Mouse (Mus musculus) R1 (cell line): ENCODE data around the gene Cdc27.
"Not testable (repeated sequence)": the region's sequence is repeated elsewhere in the genome, so short reads cannot be mapped to it uniquely, and the experiment has no call there.

Experiments used
- DNase-seq: peaks from one replicate; pipeline ENCODE4 v3.0.0-alpha.2; 2018; ENCODE audit warnings: low read depth, low spot score

Cdc27 gene

GRCm38 (mm10) chr11:104571373-104571772 lies 21.0 kb upstream of the Cdc27 start:
- DNase-seq: peak; percentile 54

GRCm38 (mm10) chr11:104570515-104570914 lies 20.1 kb upstream of the Cdc27 start:
- not testable (repeated sequence) for DNase-seq

GRCm38 (mm10) chr11:104568326-104568725 lies 17.9 kb upstream of the Cdc27 start:
- no peak for DNase-seq

GRCm38 (mm10) chr11:104567736-104568135 lies 17.3 kb upstream of the Cdc27 start:
- no peak for DNase-seq

- no peak for DNase-seq
These were observed 16.4 kb upstream of the Cdc27 start for GRCm38 (mm10) chr11:104566796-104567195.

GRCm38 (mm10) chr11:104566097-104566496 lies 15.7 kb upstream of the Cdc27 start:
- DNase-seq: no peak

GRCm38 (mm10) chr11:104565172-104565571 lies 14.8 kb upstream of the Cdc27 start:
- no peak for DNase-seq

GRCm38 (mm10) chr11:104563496-104563895 lies 13.1 kb upstream of the Cdc27 start:
- no peak for DNase-seq

- DNase-seq: no peak
These were observed 10.6 kb upstream of the Cdc27 start for GRCm38 (mm10) chr11:104560971-104561370.

GRCm38 (mm10) chr11:104558651-104559403 lies 8.4 kb upstream of the Cdc27 start:
- no peak for DNase-seq

- DNase-seq: no peak
These were observed 7.6 kb upstream of the Cdc27 start for GRCm38 (mm10) chr11:104558065-104558464.

GRCm38 (mm10) chr11:104549438-104550405 lies 698 bp downstream of the Cdc27 start:
- peak; percentile 65 for DNase-seq

- DNase-seq: no peak
These were observed 2.9 kb downstream of the Cdc27 start for GRCm38 (mm10) chr11:104547502-104547901.

- DNase-seq: no peak
These were observed 5.9 kb downstream of the Cdc27 start for GRCm38 (mm10) chr11:104544507-104544906.

- DNase-seq: not testable (repeated sequence)
These were observed 7.1 kb downstream of the Cdc27 start for GRCm38 (mm10) chr11:104543337-104543736.

GRCm38 (mm10) chr11:104539811-104540210 lies 10.6 kb downstream of the Cdc27 start:
- no peak for DNase-seq

GRCm38 (mm10) chr11:104537945-104538555 lies 12.4 kb downstream of the Cdc27 start:
- DNase-seq: no peak

GRCm38 (mm10) chr11:104536843-104537242 lies 13.6 kb downstream of the Cdc27 start:
- no peak for DNase-seq

GRCm38 (mm10) chr11:104525935-104526334 lies 24.5 kb downstream of the Cdc27 start:
- no peak for DNase-seq

GRCm38 (mm10) chr11:104512436-104512835 lies 38.0 kb downstream of the Cdc27 start:
- no peak for DNase-seq

- DNase-seq: peak; percentile 73
These were observed 39.8 kb downstream of the Cdc27 start for GRCm38 (mm10) chr11:104510606-104511005.

GRCm38 (mm10) chr11:104508455-104508854 lies 42.0 kb downstream of the Cdc27 start:
- DNase-seq: no peak
